Mouse (Mus musculus) forebrain, embryonic 12.5 days (tissue): ENCODE measurements around the gene Notch2. TPM values are rescaled to one million over a fixed set of nuclear protein-coding genes. Genes with fewer than 3 reads are reported as not detected.

Experiments used
- ATAC-seq: fragments of 200-750 bp; cut with Nextera tagmentation; 2 replicates; pipeline ENCODE4 v1.8.0; 2017; ENCODE audit warnings: moderate TSS enrichment; ENCODE audit not compliant: low FRiP score
- H3K27ac ChIP-seq: fragments of 300-500 bp; sonication (generic); 2 replicates; pipeline ENCODE4 v1.5.1; 2016; ENCODE audit warnings: mild to moderate bottlenecking
- H3K27me3 ChIP-seq: fragments of 300-500 bp; sonication (generic); 2 replicates; pipeline ENCODE4 v1.6.1; 2016; ENCODE audit warnings: mild to moderate bottlenecking
- H3K36me3 ChIP-seq: fragments of 300-500 bp; sonication (generic); replicated peaks from 2 replicates; pipeline ENCODE4 v1.6.1; 2016; ENCODE audit warnings: mild to moderate bottlenecking
- H3K4me1 ChIP-seq: fragments of 300-500 bp; sonication (generic); 2 replicates; pipeline ENCODE4 v1.6.1; 2016
- H3K4me2 ChIP-seq: fragments of 300-500 bp; sonication (generic); 2 replicates; pipeline ENCODE4 v1.6.1; 2016; ENCODE audit warnings: mild to moderate bottlenecking, moderate library complexity
- H3K4me3 ChIP-seq: fragments of 300-500 bp; sonication (generic); replicated peaks from 2 replicates; pipeline ENCODE4 v1.5.1; 2016; ENCODE audit warnings: mild to moderate bottlenecking
- H3K9ac ChIP-seq: fragments of 300-500 bp; sonication (generic); 2 replicates; pipeline ENCODE4 v1.6.1; 2016; ENCODE audit warnings: mild to moderate bottlenecking
- H3K9me3 ChIP-seq: fragments of 300-500 bp; sonication (generic); 2 replicates; pipeline ENCODE4 v1.6.1; 2016
- WGBS: fragments of 180-500 bp; shearing (Covaris S2); methylation state at CpG from one replicate; pipeline ENCODE4 v1.1.7; 2016; 5-methylcytosine and 5-hydroxymethylcytosine counted together
- polyA plus RNA-seq: library from polyadenylated mRNA; unstranded; fragments of >200 nt; fragmentation: Nextera tagmentation; extraction: Ambion mirVana; gene quantifications from 2 replicates; pipeline ENCODE4 v1.2.1, GENCODE M21; 2016

Gene Notch2
- polyA plus RNA-seq, 1 experiment from 2014 or later: 27.6 TPM

DNA sequence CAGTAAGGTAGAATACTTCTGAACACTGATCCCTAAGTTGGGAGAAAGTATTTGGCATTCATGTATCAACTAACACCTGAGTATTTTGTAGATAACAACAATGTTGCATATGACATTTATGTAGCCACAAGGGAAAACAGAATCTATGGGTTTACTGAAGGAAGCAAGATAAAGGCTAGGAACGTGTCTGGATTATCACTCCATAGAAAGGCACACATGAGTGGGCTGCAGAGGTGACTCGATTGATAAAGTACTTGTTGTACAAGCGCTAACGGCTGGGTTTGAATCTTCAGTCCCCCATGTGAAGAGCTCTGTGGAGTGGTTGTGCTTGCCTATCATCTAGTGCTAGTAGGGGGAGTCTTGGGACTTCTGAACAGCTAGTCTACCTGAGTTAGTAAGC is 9.8 kb upstream of the Notch2 start:
- no peaks in the 10 kb centered on the region for H3K36me3 ChIP-seq
- no peaks in the 10 kb centered on the region for H3K27me3 ChIP-seq
- H3K4me2 ChIP-seq: no peak overlapping the region
- H3K4me3 ChIP-seq: no peak overlapping the region
- peaks cover 4% of the 10 kb centered on the region; the same call in 1 of the 2 replicates for H3K4me1 ChIP-seq
- no peak overlapping the region for H3K27ac ChIP-seq
- ATAC-seq: no peak
- no peaks in the 10 kb centered on the region for H3K9me3 ChIP-seq
- 84% methylated on average over 4 of the region's 4 CpGs for WGBS
- H3K9ac ChIP-seq: no peak overlapping the region

- Histone ChIP-seq H3K4me3 (no peak overlapping the region), H3K4me1 (peaks cover 4% of the 10 kb centered on the region; the same call in 1 of the 2 replicates), H3K9ac (no peak overlapping the region), H3K27me3 (peaks cover under 1% of the 10 kb centered on the region; the same call in 1 of the 2 replicates), H3K27ac (no peak overlapping the region), H3K36me3 (no peaks in the 10 kb centered on the region), H3K9me3 (no peaks in the 10 kb centered on the region), H3K4me2 (no peak overlapping the region)
- WGBS: 88% methylated on average over 3 of the region's 3 CpGs
- ATAC-seq: no peak
Observed at GRCm38 (mm10) chr3:98004231-98004630, 9.1 kb upstream of the Notch2 start.

GRCm38 (mm10) chr3:98005306-98005705 is 8.0 kb upstream of the Notch2 start:
- no peak for ATAC-seq
- Histone ChIP-seq H3K36me3 (no peaks in the 10 kb centered on the region), H3K4me2 (no peak overlapping the region), H3K9me3 (no peaks in the 10 kb centered on the region), H3K4me3 (no peak overlapping the region), H3K4me1 (peaks cover 10% of the 10 kb centered on the region), H3K27me3 (peaks cover 3% of the 10 kb centered on the region; the same call in 1 of the 2 replicates), H3K27ac (no peak overlapping the region), H3K9ac (no peak overlapping the region)
- 71% methylated on average over 5 of the region's 5 CpGs for WGBS

- H3K9ac ChIP-seq: no peak overlapping the region
- ATAC-seq: no peak
- H3K36me3 ChIP-seq: no peaks in the 10 kb centered on the region
- no peaks in the 10 kb centered on the region for H3K9me3 ChIP-seq
- no peak overlapping the region for H3K4me2 ChIP-seq
- H3K4me3 ChIP-seq: no peak overlapping the region
- peaks cover 3% of the 10 kb centered on the region; the same call in 1 of the 2 replicates for H3K27me3 ChIP-seq
- H3K27ac ChIP-seq: no peak overlapping the region
- WGBS: 63% methylated on average over 8 of the region's 8 CpGs
- H3K4me1 ChIP-seq: peaks cover 10% of the 10 kb centered on the region
Observed at GRCm38 (mm10) chr3:98006046-98006691, 7.2 kb upstream of the Notch2 start.

DNA sequence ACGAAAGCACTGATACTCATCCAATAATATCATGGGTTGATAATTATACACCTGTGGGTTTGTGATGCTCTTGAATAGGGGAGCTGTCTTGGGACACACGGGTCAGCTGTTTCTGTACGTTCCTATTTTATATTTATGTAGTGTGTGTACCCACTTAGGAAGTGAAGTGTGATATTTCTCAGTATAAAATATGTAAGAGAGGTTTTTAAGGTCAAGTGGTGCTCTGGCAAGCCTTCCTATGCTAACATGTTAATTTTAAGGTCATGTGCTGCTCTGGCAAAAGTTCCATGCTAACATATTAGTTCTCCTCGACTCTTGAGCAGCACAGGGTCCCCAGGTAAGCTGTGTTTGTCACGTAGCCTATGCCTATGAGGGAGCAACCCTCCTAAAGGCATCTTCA is 6.4 kb upstream of the Notch2 start:
- no peak overlapping the region for H3K9ac ChIP-seq
- H3K4me3 ChIP-seq: no peak overlapping the region
- H3K9me3 ChIP-seq: no peaks in the 10 kb centered on the region
- 92% methylated on average over 5 of the region's 5 CpGs for WGBS
- peaks cover 10% of the 10 kb centered on the region for H3K4me1 ChIP-seq
- H3K4me2 ChIP-seq: no peak overlapping the region
- peaks cover 3% of the 10 kb centered on the region for H3K27me3 ChIP-seq
- no peak for ATAC-seq
- H3K27ac ChIP-seq: no peak overlapping the region
- H3K36me3 ChIP-seq: no peaks in the 10 kb centered on the region

DNA sequence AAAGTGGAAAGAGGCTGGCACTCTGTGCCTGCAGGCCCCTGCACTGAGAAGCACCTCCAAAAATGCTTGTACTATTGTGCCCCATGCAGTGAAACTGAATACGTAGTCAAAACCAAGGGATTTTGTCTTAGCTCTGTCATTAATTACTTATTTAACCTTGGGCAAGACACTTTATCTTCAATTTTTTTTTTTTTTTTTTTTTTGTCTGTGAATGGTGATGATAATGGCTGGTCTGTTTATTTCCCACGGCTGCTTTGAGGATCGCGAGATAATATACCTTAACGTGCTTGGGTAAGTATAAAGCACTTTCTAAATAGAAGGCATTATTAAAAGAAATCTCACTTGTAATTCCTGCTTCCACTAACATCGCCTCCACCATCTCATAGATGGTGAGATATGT is 5.2 kb upstream of the Notch2 start:
- no peak overlapping the region for H3K9ac ChIP-seq
- peaks cover 14% of the 10 kb centered on the region for H3K4me1 ChIP-seq
- ATAC-seq: no peak
- no peak overlapping the region for H3K27ac ChIP-seq
- no peak overlapping the region for H3K4me2 ChIP-seq
- peaks cover 7% of the 10 kb centered on the region for H3K27me3 ChIP-seq
- 84% methylated on average over 6 of the region's 6 CpGs for WGBS
- no peaks in the 10 kb centered on the region for H3K36me3 ChIP-seq
- no peak overlapping the region for H3K4me3 ChIP-seq
- H3K9me3 ChIP-seq: no peaks in the 10 kb centered on the region

DNA sequence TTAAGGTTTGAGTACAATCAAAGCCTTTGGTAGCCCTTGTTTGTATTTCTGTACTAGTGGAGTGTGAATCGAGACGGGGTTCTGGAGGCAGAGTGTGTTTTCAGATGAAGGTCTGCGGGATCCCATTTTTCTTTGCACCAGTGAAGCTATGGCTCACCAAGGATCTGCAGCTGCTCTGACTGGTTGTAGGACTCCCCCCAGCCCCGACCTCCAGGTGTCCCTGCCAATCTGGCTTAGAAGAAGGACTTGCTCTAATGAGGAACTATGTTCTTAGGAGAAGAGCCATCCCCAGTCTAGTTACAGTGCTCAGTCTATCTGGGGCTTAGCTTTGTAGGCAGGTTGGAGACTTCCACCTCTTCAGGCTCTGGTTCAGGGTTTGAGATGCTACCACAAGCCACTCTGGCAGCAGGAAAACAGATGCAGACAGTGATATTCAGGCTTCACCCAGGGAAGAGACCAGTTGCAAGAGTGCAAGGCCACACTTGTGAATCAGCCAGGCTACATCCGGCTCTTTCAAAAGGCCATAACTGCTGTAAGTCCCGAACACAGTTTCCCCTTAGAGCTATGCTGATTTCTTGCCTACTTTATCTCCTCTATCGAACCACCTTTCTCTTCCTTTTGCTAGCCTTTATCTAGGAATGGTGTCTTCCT is 4.0 kb upstream of the Notch2 start:
- no peak overlapping the region for H3K4me2 ChIP-seq
- 59% methylated on average over 7 of the region's 7 CpGs for WGBS
- ATAC-seq: no peak
- no peak overlapping the region for H3K4me3 ChIP-seq
- H3K9me3 ChIP-seq: no peaks in the 10 kb centered on the region
- H3K27me3 ChIP-seq: peaks cover 7% of the 10 kb centered on the region
- H3K36me3 ChIP-seq: no peaks in the 10 kb centered on the region
- H3K9ac ChIP-seq: no peak overlapping the region
- peaks cover 14% of the 10 kb centered on the region for H3K4me1 ChIP-seq
- no peak overlapping the region for H3K27ac ChIP-seq

DNA sequence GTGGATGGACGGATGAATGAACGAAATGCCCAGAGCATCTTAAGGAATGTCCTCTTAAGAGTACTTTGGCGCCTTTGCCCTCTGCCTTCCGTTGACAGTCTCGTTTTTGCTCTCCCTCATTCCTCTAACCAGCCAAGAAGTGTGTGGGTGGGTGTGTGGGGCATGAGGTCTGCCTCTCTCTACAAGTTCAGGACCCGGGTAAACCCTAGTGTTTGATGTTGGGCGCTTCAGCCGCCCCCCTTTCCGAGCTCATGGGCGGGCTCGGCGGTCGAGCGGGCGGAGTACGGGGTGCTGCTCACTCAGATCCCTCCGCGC is 284 bp upstream of the Notch2 start:
- H3K4me1 ChIP-seq: peaks cover 43% of the 10 kb centered on the region
- peak overlapping the region; percentile 85; the same call in 1 of the 2 replicates for H3K27ac ChIP-seq
- under 1% methylated on average over 18 of the region's 18 CpGs for WGBS

DNA sequence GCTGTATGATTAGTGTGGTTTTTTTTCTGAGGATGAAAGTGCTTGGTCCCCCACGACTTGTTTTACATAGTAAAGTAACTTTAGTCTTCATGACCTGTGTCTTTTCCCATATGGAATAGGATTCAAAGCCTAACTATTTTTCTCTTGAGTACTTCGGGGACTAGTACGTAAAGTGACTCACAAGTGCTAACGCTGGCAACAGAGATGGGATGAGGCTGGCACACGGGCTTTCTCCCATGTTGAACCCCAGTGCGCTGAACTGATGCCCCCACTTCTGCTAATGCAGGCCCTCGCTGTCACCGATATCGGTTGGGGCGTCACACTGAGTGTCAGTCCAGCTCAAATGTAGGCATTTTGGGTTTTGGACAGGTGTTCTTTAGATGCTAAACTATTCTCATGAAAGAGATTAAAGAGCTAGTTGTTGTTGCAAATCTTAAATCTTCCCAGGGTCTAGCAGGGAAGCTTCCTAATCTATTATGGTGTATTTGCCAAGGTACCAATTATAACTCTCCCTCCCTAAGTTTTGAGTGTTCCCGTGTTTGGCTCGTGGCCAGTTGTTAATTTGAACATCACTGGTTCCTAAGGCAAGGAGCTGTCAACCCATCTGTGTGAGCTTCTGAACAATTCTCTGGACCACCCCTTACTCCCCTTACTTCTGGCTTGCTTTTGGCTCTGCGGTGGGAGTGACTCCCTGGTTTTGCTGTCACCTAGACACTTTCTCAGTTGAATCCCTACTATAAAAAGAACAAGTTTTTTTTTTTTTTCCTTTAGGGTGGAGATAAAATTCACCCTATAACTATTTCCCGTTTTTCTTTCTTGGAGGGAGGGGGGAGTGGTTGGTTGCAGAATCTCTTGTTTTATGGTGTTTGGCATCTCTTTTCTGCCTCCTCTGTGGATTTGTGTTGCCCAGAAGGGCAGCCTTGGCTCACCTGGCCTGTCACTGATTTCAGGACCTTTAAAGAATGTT is 2.2 kb downstream of the Notch2 start:
- Histone ChIP-seq H3K27me3 (peaks cover 4% of the 10 kb centered on the region; the same call in 1 of the 2 replicates), H3K4me2 (peak overlapping the region; percentile 81)

More for the DNA sequence above, 284 bp upstream of the Notch2 start:
- ATAC-seq: no peak
- peaks cover 7% of the 10 kb centered on the region for H3K27me3 ChIP-seq
- H3K36me3 ChIP-seq: no peaks in the 10 kb centered on the region
- peak overlapping the region; percentile 86 for H3K9ac ChIP-seq
- H3K9me3 ChIP-seq: no peaks in the 10 kb centered on the region
- H3K4me3 ChIP-seq: peak overlapping the region; percentile 93
- H3K4me2 ChIP-seq: peak overlapping the region; percentile 81

GRCm38 (mm10) chr3:98016901-98017591 is 3.7 kb downstream of the Notch2 start:
- Histone ChIP-seq H3K4me3 (no peak overlapping the region), H3K9ac (no peak overlapping the region), H3K9me3 (no peaks in the 10 kb centered on the region), H3K36me3 (no peaks in the 10 kb centered on the region), H3K4me1 (peaks cover 67% of the 10 kb centered on the region), H3K27me3 (peaks cover 3% of the 10 kb centered on the region; the same call in 1 of the 2 replicates), H3K27ac (no peak overlapping the region), H3K4me2 (peak overlapping the region; percentile 15)
- 71% methylated on average over 5 of the region's 5 CpGs for WGBS
- ATAC-seq: no peak

More for the DNA sequence above, 2.2 kb downstream of the Notch2 start:
- Histone ChIP-seq H3K9me3 (no peaks in the 10 kb centered on the region), H3K9ac (peak overlapping the region; percentile 86), H3K4me1 (peaks cover 58% of the 10 kb centered on the region), H3K27ac (no peak overlapping the region; the same call in 1 of the 2 replicates), H3K4me3 (peak overlapping the region; percentile 93), H3K36me3 (no peaks in the 10 kb centered on the region)
- ATAC-seq: no peak
- 53% methylated on average over 14 of the region's 14 CpGs for WGBS

- no peaks in the 10 kb centered on the region for H3K27me3 ChIP-seq
- no peaks in the 10 kb centered on the region for H3K36me3 ChIP-seq
- no peak overlapping the region for H3K4me2 ChIP-seq
- peaks cover 64% of the 10 kb centered on the region for H3K4me1 ChIP-seq
- no peak overlapping the region for H3K27ac ChIP-seq
- 88% methylated on average over 4 of the region's 4 CpGs for WGBS
- no peak overlapping the region for H3K9ac ChIP-seq
- H3K4me3 ChIP-seq: no peak overlapping the region
- H3K9me3 ChIP-seq: no peaks in the 10 kb centered on the region
- no peak for ATAC-seq
Observed at GRCm38 (mm10) chr3:98018187-98018586, 4.9 kb downstream of the Notch2 start.
